Mouse (Mus musculus): Measurements from ENCODE around the gene Grik3. TPM values are rescaled to one million over a fixed set of nuclear protein-coding genes. Genes with fewer than 3 reads are reported as not detected.

Grik3 gene
- polyA plus RNA-seq, 1 experiment = 0.05 TPM

DNA sequence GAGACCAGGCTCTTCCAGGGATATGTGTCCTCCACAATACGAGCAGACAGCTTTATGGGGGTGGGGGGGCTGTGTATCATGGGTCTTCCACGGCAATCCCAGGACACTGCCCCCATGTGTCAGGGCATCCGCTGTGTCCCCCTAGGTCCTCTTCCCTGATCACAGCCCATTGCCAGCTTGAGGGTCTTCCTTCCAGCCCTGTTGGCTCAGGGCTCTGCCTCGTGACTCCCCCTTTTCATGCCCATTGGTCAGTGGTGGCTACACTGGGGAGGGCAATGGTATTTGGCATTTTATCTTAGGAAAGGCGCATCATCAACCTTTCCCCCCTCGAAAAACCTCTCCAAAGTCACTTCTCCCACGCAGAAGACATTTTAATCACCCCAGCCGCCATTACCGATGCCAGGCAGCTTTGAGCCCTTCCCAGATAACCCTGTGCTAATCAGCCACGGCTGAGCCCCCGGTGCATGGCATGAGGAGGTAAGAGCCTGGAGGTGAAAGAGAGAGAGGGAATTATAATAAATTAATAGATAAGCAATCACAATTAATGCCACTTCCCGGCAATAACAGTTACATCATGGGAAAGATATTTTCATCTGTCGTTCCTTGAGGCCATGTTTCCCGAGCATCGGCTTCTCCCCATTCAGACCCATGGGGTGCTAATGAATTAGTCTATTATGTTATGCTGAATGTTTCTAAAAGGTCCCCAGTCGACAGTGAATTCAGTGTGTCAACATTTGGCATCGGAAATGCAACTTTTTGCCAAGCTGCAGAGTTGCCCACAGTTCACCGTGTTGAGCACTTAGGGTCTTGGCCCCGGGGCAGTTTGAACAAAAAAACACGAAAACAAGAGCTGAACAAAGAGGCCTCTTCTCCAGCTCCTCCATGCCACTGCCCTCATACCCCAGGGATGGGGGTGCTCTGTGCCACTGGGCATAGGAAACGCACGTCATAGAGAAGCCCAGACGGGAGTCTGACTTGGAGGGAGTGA lies 154.4 kb downstream of the Grik3 start:
- no peak for DNase-seq (ENCODE audit: low read depth)

DNA sequence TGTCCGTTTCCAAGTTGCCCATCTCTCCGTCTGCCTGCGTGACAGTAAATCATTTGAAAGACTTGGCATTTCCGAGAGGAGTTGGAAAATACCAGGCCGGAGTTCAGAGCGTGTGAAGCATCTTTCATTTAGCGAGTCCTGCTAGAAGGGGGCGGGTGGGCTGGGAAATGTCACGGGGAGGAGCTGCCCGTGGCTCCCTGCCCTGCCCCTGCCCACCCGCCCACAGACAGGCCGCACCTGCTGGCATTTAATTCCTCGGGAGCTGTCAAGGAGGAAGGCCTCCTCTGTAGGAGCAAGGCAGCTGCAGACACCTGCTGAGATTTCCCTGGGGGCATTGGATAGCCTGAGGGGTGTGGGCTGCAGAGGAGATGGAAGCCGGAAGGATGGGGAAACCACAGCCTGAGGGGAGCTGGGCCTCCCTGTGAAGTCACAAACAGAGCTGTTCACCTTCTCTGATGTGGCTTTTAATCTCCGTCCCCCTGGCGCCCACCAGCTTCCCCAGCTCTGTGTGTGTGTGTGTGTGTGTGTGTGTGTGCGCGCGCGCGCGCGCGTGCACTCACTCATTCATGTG lies 161.3 kb downstream of the Grik3 start:
- DNase-seq (ENCODE audit: low read depth) = no peak

DNA sequence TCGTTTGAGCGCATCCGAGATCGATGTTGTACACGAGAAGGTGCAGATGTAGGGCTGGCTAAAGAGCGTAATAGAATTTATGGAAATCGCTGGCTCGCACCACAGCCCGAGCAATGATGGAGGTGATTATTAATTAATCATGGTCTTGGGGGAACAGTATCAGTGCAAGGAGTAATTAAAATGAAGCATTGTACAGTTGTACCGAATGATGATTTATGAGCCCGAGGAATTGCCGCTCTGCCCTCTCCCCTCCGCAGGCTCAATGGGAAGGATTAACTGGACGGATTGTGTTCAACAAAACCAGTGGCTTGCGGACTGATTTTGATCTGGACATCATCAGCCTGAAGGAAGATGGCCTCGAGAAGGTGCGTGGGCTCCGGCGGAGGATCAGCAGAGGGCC lies 165.5 kb downstream of the Grik3 start:
- no peak for DNase-seq (ENCODE audit: low read depth)

GRCm38 (mm10) chr4:125658376-125658775 lies 167.9 kb downstream of the Grik3 start:
- no peak for DNase-seq (ENCODE audit: low read depth)

- no peak for DNase-seq (ENCODE audit: low read depth)
Measured at GRCm38 (mm10) chr4:125661982-125662381, 171.5 kb downstream of the Grik3 start.

- no peak for DNase-seq (ENCODE audit: low read depth)
Measured at GRCm38 (mm10) chr4:125663262-125663661, 172.8 kb downstream of the Grik3 start.

DNA sequence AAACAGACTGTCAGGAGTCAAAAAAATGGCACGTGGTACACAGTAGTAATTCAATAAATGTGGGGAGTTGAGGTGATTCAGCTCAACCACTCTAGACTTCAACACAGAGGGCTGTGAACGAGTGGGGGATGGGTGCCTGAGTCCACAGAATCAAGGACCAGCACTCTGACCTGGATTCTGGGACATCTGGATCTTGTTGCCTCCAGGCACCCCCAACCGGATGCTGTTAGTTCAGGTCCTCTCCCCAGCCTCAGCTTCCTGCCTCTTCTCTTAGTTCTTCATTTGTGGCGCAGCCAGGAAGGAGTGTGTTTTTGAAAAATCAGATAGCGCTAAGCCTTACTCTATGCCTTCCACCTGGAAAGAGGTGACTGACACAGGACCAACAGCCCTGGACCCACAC lies 175.5 kb downstream of the Grik3 start:
- no peak for DNase-seq (ENCODE audit: low read depth)

- DNase-seq (ENCODE audit: low read depth) = no peak
Measured at GRCm38 (mm10) chr4:125682007-125682406, 191.5 kb downstream of the Grik3 start.

DNA sequence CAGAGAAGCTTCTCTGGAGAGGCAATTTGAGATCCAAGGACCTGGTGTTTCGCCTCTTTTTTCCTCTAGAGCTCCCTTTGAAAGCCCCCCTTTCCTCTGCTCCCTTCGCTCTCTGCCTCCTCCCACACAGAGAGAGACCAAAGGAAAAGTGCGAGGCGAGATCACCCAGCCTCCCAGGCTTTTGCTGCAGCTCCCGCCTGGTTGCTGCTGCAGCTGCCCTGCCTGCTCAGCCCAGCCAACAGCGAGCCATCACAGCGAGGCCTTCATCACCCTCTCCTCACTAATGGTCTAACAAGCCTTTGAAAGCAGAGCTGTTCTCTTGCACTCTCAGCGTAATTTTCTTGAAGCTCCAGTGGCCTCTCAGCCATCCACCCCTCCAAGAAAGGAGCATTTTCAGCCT lies 196.6 kb downstream of the Grik3 start:
- no peak for DNase-seq (ENCODE audit: low read depth)

- DNase-seq (ENCODE audit: low read depth) = no peak
Measured at GRCm38 (mm10) chr4:125695431-125695830, 204.9 kb downstream of the Grik3 start.

- DNase-seq (ENCODE audit: low read depth) = no peak
Measured at GRCm38 (mm10) chr4:125696182-125696939, 205.9 kb downstream of the Grik3 start.

GRCm38 (mm10) chr4:125697626-125698025 lies 207.1 kb downstream of the Grik3 start:
- DNase-seq (ENCODE audit: low read depth) = no peak

GRCm38 (mm10) chr4:125699056-125699455 lies 208.6 kb downstream of the Grik3 start:
- DNase-seq (ENCODE audit: low read depth) = no peak

DNA sequence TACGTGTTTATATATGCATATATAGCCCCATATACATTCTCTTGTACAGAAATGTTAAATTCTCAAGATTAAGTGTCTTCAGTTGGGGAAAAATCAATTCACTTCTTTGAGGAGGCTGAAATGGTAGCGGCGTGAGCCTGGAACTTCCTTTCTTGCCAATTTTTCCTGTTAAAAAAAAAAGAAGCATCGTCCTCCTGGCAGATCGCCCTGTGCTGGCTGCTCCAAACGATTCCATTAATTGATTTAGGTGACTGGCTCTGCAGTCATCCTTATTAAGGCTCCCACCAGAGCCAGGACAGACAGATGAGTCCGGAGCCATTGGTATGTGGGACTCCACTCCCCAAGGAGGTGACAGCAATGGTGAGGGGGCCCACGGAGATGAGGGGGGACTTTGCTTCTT lies 209.8 kb downstream of the Grik3 start:
- DNase-seq (ENCODE audit: low read depth) = no peak

DNA sequence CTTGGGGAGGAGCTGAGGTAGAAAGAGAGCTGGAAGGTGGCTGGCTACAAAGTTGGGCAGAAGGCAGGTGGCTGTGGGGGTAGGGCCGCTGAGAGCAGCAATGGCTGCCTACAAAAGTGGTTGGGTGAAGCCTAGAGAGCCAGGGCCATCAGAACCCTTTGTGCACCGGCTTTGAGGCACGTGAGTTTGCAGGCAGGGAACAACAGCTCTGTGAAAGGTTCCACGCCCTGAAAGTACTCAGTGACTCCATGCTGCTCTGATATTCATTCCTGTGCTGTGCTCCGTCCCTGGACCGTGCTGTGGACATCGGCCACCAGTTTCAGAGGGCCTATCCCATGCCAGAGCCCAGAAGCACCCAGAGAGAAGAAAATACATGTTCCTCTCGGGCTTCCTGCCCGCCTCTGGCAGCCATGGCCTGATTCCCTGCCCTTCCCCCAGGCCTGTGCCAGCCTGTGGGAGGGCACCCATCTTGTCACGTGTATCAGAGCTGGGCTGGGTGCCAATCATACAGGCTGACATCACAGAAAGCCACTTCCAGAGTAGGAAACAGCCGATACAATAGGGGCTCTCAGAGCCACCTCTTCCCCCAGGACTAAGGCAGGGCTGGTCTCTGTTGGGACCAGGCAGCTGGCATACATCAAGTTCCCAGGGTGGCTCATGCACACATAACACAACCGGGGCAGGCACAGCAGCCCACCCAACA lies 212.3 kb downstream of the Grik3 start:
- DNase-seq (ENCODE audit: low read depth) = no peak

DNA sequence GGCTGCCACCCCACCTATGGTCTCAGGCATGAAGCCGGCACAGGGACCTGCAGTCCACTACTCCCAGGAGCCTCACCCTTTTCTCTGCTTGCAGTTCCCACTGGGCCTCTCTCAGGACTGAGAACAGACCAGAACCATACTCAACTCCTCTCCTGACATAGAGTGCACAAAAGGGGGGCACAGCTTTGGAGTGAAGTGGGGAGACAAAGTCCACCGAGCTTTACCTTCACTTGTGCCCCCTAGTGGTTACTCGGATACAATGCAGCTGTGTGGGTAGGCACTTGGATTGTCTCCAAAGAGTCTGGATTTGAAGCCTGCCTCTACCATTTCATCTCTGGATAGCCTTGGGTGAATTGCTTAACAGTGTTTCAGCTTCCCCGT lies 212.8 kb downstream of the Grik3 start:
- no peak for DNase-seq (ENCODE audit: low read depth)

DNA sequence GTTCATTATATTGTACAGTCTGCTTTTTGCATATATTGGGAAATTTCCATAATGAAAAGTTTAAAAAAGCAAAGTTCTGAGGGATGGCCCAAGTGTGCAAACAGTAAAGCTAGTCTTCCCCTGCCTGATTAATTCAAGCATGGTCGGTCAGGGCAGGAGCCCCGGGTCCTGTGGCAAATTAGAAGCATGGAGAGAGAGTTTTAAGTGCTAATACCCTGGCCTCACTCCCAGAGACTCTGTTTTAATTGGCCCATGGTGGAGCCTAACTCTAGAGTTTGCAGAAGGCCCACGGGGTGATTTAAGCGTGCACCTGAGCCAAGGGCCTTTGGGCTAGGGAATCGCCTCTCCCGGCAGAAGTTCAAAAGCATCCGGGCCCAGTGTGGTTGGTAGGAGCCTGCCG lies 215.2 kb downstream of the Grik3 start:
- DNase-seq (ENCODE audit: low read depth) = no peak

- no peak for DNase-seq (ENCODE audit: low read depth)
Measured at GRCm38 (mm10) chr4:125709716-125710115, 219.2 kb downstream of the Grik3 start.

- DNase-seq (ENCODE audit: low read depth) = no peak
Measured at GRCm38 (mm10) chr4:125717881-125718280, 227.4 kb downstream of the Grik3 start.

DNA sequence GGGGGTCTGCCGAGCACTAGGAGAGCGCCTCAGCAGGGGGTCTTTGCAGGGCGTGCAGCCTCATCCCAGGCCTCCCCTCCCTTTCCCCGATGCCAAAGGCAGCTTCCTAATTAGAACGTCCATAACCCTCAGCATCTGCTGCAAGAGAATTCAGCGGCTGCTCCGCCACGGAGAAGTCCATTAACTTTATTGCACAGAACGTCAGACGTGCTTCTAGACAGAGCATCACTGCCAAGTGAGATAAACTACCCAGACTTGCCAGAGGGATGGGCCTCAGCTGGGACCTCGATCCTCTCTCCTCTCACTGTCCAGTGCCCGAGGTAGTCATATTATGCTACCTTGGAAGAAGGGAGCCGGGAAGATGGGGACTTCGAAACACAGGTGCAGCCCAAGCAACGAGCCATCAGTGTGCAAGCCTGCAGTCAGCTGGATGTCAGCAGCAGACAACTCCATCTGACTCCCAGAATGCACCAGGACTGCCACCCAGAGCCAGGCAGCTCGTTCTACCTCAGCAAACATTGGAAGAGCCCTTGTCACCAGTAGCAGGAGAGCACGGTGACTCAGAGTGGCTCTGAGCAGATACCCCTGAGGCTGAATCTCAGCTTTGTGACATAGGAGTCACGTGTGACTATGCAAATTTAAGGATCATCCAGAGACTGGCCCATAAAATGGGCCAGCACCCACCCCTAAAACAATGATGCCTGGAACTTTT lies 228.1 kb downstream of the Grik3 start:
- no peak for DNase-seq (ENCODE audit: low read depth)

GRCm38 (mm10) chr4:125726241-125726640 lies 235.7 kb downstream of the Grik3 start:
- DNase-seq (ENCODE audit: low read depth) = no peak

Data from gonadal fat pad, adult 2 months (tissue).